Mouse (Mus musculus): ENCODE results near the gene Nlrp5. TPM values are rescaled to one million over a fixed set of nuclear protein-coding genes. Genes with fewer than 3 reads are reported as not detected.
"Not testable (repeated sequence)": the region's sequence is repeated elsewhere in the genome, so short reads cannot be mapped to it uniquely, and the experiment has no call there.

Gene Nlrp5
- not detected in 2 replicates for polyA plus RNA-seq (2014; fragmentation: Nextera tagmentation; extraction: Ambion mirVana)

- H3K9ac ChIP-seq (ENCODE audit: low read length), result no peak within 1 kb of the TSS
- H3K9me3 ChIP-seq (ENCODE audit: control insufficient read depth, low read length), result peaks cover 7% of the 10 kb centered on the region
- H3K4me3 ChIP-seq (ENCODE audit: low read depth, low read length), result no peak within 1 kb of the TSS
- H3K27ac ChIP-seq (ENCODE audit: low read depth), result no peak within 1 kb of the TSS
- WGBS, result 69% methylated on average over 10 of the region's 10 CpGs
- no peak within 1 kb of the TSS for H3K4me2 ChIP-seq (ENCODE audit: low read length)
- no peak for ATAC-seq (replicated peaks; ENCODE audit: low FRiP score, low TSS enrichment, low read depth)
- H3K36me3 ChIP-seq (ENCODE audit: control insufficient read depth, insufficient read depth, low read length), result no peaks in the 10 kb centered on the region
- no peak for DNase-seq (ENCODE audit: low spot score)
- H3K4me1 ChIP-seq (replicated peaks; ENCODE audit: control insufficient read depth, insufficient read depth, low read length), result no peaks in the 10 kb centered on the region
- H3K27me3 ChIP-seq (replicated peaks; ENCODE audit: control insufficient read depth, insufficient read depth, low read length), result no peaks in the 10 kb centered on the region
Observed at GRCm38 (mm10) chr7:23385589-23385988, at the start of gene Nlrp5. TSS of gene Nlrp5 (plus strand) at chr7:23385889.

GRCm38 (mm10) chr7:23358311-23358710, 27.4 kb upstream of the Nlrp5 start:
- H3K9me3 ChIP-seq (ENCODE audit: control insufficient read depth, low read length); H3K4me1 ChIP-seq (replicated peaks; ENCODE audit: control insufficient read depth, insufficient read depth, low read length); H3K27ac ChIP-seq (ENCODE audit: low read depth); H3K4me2 ChIP-seq (ENCODE audit: low read length); H3K36me3 ChIP-seq (ENCODE audit: control insufficient read depth, insufficient read depth, low read length); H3K9ac ChIP-seq (ENCODE audit: low read length); H3K27me3 ChIP-seq (replicated peaks; ENCODE audit: control insufficient read depth, insufficient read depth, low read length); DNase-seq (ENCODE audit: low spot score); H3K4me3 ChIP-seq (ENCODE audit: low read depth, low read length); ATAC-seq (replicated peaks; ENCODE audit: low FRiP score, low TSS enrichment, low read depth): not testable (repeated sequence)
- 91% methylated on average over 10 of the region's 13 CpGs for WGBS

- not testable (repeated sequence) for H3K4me2 ChIP-seq (ENCODE audit: low read length); H3K9ac ChIP-seq (ENCODE audit: low read length); H3K4me1 ChIP-seq (replicated peaks; ENCODE audit: control insufficient read depth, insufficient read depth, low read length); H3K36me3 ChIP-seq (ENCODE audit: control insufficient read depth, insufficient read depth, low read length); H3K27me3 ChIP-seq (replicated peaks; ENCODE audit: control insufficient read depth, insufficient read depth, low read length); H3K27ac ChIP-seq (ENCODE audit: low read depth); H3K9me3 ChIP-seq (ENCODE audit: control insufficient read depth, low read length); H3K4me3 ChIP-seq (ENCODE audit: low read depth, low read length); DNase-seq (ENCODE audit: low spot score); ATAC-seq (replicated peaks; ENCODE audit: low FRiP score, low TSS enrichment, low read depth)
- WGBS, result 73% methylated on average over 3 of the region's 3 CpGs
Observed at GRCm38 (mm10) chr7:23470201-23470600, 84.5 kb downstream of the Nlrp5 start.

- H3K4me3 ChIP-seq (ENCODE audit: low read depth, low read length); H3K36me3 ChIP-seq (ENCODE audit: control insufficient read depth, insufficient read depth, low read length); H3K4me2 ChIP-seq (ENCODE audit: low read length); H3K4me1 ChIP-seq (replicated peaks; ENCODE audit: control insufficient read depth, insufficient read depth, low read length); H3K27me3 ChIP-seq (replicated peaks; ENCODE audit: control insufficient read depth, insufficient read depth, low read length); H3K9me3 ChIP-seq (ENCODE audit: control insufficient read depth, low read length); ATAC-seq (replicated peaks; ENCODE audit: low FRiP score, low TSS enrichment, low read depth); H3K27ac ChIP-seq (ENCODE audit: low read depth); H3K9ac ChIP-seq (ENCODE audit: low read length); DNase-seq (ENCODE audit: low spot score): not testable (repeated sequence)
- 71% methylated on average over 3 of the region's 3 CpGs for WGBS
Observed at GRCm38 (mm10) chr7:23470832-23471231, 85.1 kb downstream of the Nlrp5 start.

- WGBS, result 73% methylated on average over 2 of the region's 2 CpGs
- H3K36me3 ChIP-seq (ENCODE audit: control insufficient read depth, insufficient read depth, low read length); H3K9me3 ChIP-seq (ENCODE audit: control insufficient read depth, low read length); DNase-seq (ENCODE audit: low spot score); H3K27me3 ChIP-seq (replicated peaks; ENCODE audit: control insufficient read depth, insufficient read depth, low read length); H3K4me3 ChIP-seq (ENCODE audit: low read depth, low read length); H3K9ac ChIP-seq (ENCODE audit: low read length); ATAC-seq (replicated peaks; ENCODE audit: low FRiP score, low TSS enrichment, low read depth); H3K4me1 ChIP-seq (replicated peaks; ENCODE audit: control insufficient read depth, insufficient read depth, low read length); H3K4me2 ChIP-seq (ENCODE audit: low read length); H3K27ac ChIP-seq (ENCODE audit: low read depth): not testable (repeated sequence)
Observed at GRCm38 (mm10) chr7:23472886-23473285, 87.2 kb downstream of the Nlrp5 start.

Small RNAs within 50 kb of the gene (microRNA-seq; reads per million reads assigned to microRNA genes)
- gene Gm25196, result not detected

Other genes with a start within 250 kb of the Nlrp5 start
- not detected in 2 replicates for gene Gm10662, start 241.4 kb upstream of the Nlrp5 start, polyA plus RNA-seq (2014; fragmentation: Nextera tagmentation; extraction: Ambion mirVana)
- not detected in 2 replicates for gene Vmn1r165, start 168.6 kb upstream of the Nlrp5 start, polyA plus RNA-seq (2014; fragmentation: Nextera tagmentation; extraction: Ambion mirVana)
- gene Vmn1r166, start 134.2 kb upstream of the Nlrp5 start, polyA plus RNA-seq (2014; fragmentation: Nextera tagmentation; extraction: Ambion mirVana), result not detected in 2 replicates
- gene Gm6902, start 107.0 kb upstream of the Nlrp5 start, polyA plus RNA-seq (2014; fragmentation: Nextera tagmentation; extraction: Ambion mirVana), result not detected in 2 replicates
- not detected in 2 replicates for gene Nlrp4e, start 84.7 kb upstream of the Nlrp5 start, polyA plus RNA-seq (2014; fragmentation: Nextera tagmentation; extraction: Ambion mirVana)
- not detected in 2 replicates for gene Vmn1r167, start 121.3 kb downstream of the Nlrp5 start, polyA plus RNA-seq (2014; fragmentation: Nextera tagmentation; extraction: Ambion mirVana)
- gene Vmn1r168, start 153.8 kb downstream of the Nlrp5 start, polyA plus RNA-seq (2014; fragmentation: Nextera tagmentation; extraction: Ambion mirVana), result not detected in 2 replicates
- gene Vmn1r169, start 189.6 kb downstream of the Nlrp5 start, polyA plus RNA-seq (2014; fragmentation: Nextera tagmentation; extraction: Ambion mirVana), result not detected in 2 replicates
- gene Vmn1r170, start 220.3 kb downstream of the Nlrp5 start, polyA plus RNA-seq (2014; fragmentation: Nextera tagmentation; extraction: Ambion mirVana), result not detected in 2 replicates
- not detected in 2 replicates for gene Vmn1r171, start 244.8 kb downstream of the Nlrp5 start, polyA plus RNA-seq (2014; fragmentation: Nextera tagmentation; extraction: Ambion mirVana)